Comparison of ENCODE assay signal across 15 mouse cellular contexts in the genomic region with DNA sequence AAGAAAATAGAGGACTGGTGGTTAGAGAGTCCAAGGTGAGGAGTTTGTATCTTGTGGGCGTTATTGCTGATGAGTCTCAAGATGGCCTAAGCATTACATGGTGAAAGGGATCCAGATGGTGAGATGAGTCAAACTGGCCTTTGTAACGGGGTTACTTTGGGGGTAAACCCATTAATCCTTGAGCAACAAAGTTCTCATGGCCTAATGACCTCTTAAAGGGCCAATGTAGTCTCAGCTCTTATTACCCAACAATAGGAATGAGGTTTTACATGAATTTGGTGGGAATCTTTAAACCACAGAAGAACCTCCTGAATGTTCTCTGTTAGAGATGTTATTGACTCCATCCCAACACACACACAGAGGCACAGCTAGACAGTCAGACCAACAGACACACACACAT. TPM values are rescaled to one million over a fixed set of nuclear protein-coding genes. Genes with fewer than 3 reads are reported as not detected.
DNase-seq lines count a peak whose midpoint lies in the region; ATAC-seq and TF ChIP-seq lines count a peak whose summit lies in the region.
"Had no signal": no experiment of that assay in that cellular context is flagged by ENCODE, and none has a peak within 500 bp of the region (broad histone marks: within the 10 kb centered on the region; RNA-seq: fewer than 3 reads in every experiment).

No protein-coding gene starts in this region.

- no peak for TF ChIP-seq CTCF in stomach, postnatal 0 days (IDR thresholded peaks at IDR 0.05; ENCODE audit: low read depth)

- H3K27ac ChIP-seq in hindbrain, embryonic 13.5 days: peak overlapping the region; percentile 60
- H3K27ac ChIP-seq in hindbrain, embryonic 14.5 days: no peak overlapping the region; the same call in 1 of the 2 replicates
- 0 out of 2 replicates have a peak overlapping the region, but pooled peaks have one; percentile 66 for H3K27ac ChIP-seq in stomach, embryonic 15.5 days
- H3K27ac ChIP-seq in stomach, postnatal 0 days (replicated peaks): no peak overlapping the region
- peak overlapping the region; percentile 74 for H3K27ac ChIP-seq in liver, embryonic 13.5 days
- H3K27ac ChIP-seq: forebrain, embryonic 15.5 days; limb, embryonic 15.5 days had no signal

- WGBS in hindbrain, embryonic 13.5 days: 74% methylated on average over 2 of the region's 2 CpGs
- WGBS in hindbrain, embryonic 14.5 days: 68% methylated on average over 2 of the region's 2 CpGs
- 79% methylated on average over 2 of the region's 2 CpGs for WGBS in stomach, embryonic 15.5 days
- 67% methylated on average over 2 of the region's 2 CpGs for WGBS in stomach, postnatal 0 days
- WGBS in liver, embryonic 13.5 days (ENCODE audit: insufficient replicate concordance): 68% methylated on average over 2 of the region's 2 CpGs

- no peak for DNase-seq in hindbrain, embryonic 14.5 days (ENCODE audit: low spot score)
- no peak for DNase-seq in stomach, postnatal 0 days (ENCODE audit: low spot score)
- no peak for DNase-seq in liver, embryonic 13.5 days
- DNase-seq in urinary bladder, postnatal 14 days (ENCODE audit: low spot score): no peak
- no peak for DNase-seq in left cerebral cortex, postnatal 36 days (ENCODE audit: low spot score in 2 of 2)
- DNase-seq: adrenal gland, postnatal 10 days; cerebellum, postnatal 14 days; heart, postnatal 14 days; kidney, postnatal 25 days; right cerebral cortex, postnatal 4 days had no signal

- TF ChIP-seq EP300 in stomach, postnatal 0 days (optimal IDR thresholded peaks at IDR 0.05): no peak

- no peaks in the 10 kb centered on the region for H3K36me3 ChIP-seq in hindbrain, embryonic 13.5 days
- no peaks in the 10 kb centered on the region for H3K36me3 ChIP-seq in hindbrain, embryonic 14.5 days (replicated peaks; ENCODE audit: control insufficient read depth, insufficient read depth)
- H3K36me3 ChIP-seq in stomach, embryonic 15.5 days: no peaks in the 10 kb centered on the region
- no peaks in the 10 kb centered on the region for H3K36me3 ChIP-seq in stomach, postnatal 0 days (ENCODE audit: control insufficient read depth, insufficient read depth, low read length)
- no peaks in the 10 kb centered on the region for H3K36me3 ChIP-seq in liver, embryonic 13.5 days
- H3K36me3 ChIP-seq: forebrain, embryonic 15.5 days; limb, embryonic 15.5 days had no signal

- no peak overlapping the region for H3K9ac ChIP-seq in hindbrain, embryonic 13.5 days
- H3K9ac ChIP-seq in hindbrain, embryonic 14.5 days: no peak overlapping the region
- no peak overlapping the region for H3K9ac ChIP-seq in stomach, embryonic 15.5 days
- H3K9ac ChIP-seq in stomach, postnatal 0 days (ENCODE audit: low read length): no peak overlapping the region
- H3K9ac ChIP-seq in liver, embryonic 13.5 days: 0 out of 2 replicates have a peak overlapping the region, but pooled peaks have one; percentile 6
- H3K9ac ChIP-seq: forebrain, embryonic 15.5 days; limb, embryonic 15.5 days had no signal

- intact Hi-C loops in left cerebral cortex, postnatal 36 days (cut with DNase I): loop anchor here (10.0 kb wide), 1 partner anchor 573 kb away; the partner anchor contains the start of gene Pds5b

- H3K4me1 ChIP-seq in hindbrain, embryonic 13.5 days (replicated peaks): peaks cover 15% of the 10 kb centered on the region
- no peaks in the 10 kb centered on the region for H3K4me1 ChIP-seq in hindbrain, embryonic 14.5 days (replicated peaks; ENCODE audit: control insufficient read depth, insufficient read depth, low read length)
- H3K4me1 ChIP-seq in stomach, embryonic 15.5 days: 0 out of 2 replicates have a peak, but pooled peaks cover 4% of the 10 kb centered on the region
- no peaks in the 10 kb centered on the region for H3K4me1 ChIP-seq in stomach, postnatal 0 days (replicated peaks; ENCODE audit: control insufficient read depth, insufficient read depth)
- peaks cover 45% of the 10 kb centered on the region for H3K4me1 ChIP-seq in liver, embryonic 13.5 days (replicated peaks)
- H3K4me1 ChIP-seq: forebrain, embryonic 15.5 days had no signal

- no peaks in the 10 kb centered on the region for H3K27me3 ChIP-seq in hindbrain, embryonic 13.5 days
- no peaks in the 10 kb centered on the region for H3K27me3 ChIP-seq in hindbrain, embryonic 14.5 days (ENCODE audit: control insufficient read depth, insufficient read depth, low read length)
- no peaks in the 10 kb centered on the region for H3K27me3 ChIP-seq in stomach, embryonic 15.5 days (replicated peaks)
- H3K27me3 ChIP-seq in stomach, postnatal 0 days (ENCODE audit: control insufficient read depth, insufficient read depth, low read length): no peaks in the 10 kb centered on the region
- no peaks in the 10 kb centered on the region for H3K27me3 ChIP-seq in liver, embryonic 13.5 days
- H3K27me3 ChIP-seq: forebrain, embryonic 15.5 days; limb, embryonic 15.5 days had no signal

- ATAC-seq in hindbrain, embryonic 13.5 days (ENCODE audit: low FRiP score): no peak
- no peak for ATAC-seq in hindbrain, embryonic 14.5 days (ENCODE audit: low FRiP score)
- no peak for ATAC-seq in stomach, embryonic 15.5 days (ENCODE audit: insufficient read depth, low FRiP score, low read depth)
- ATAC-seq in stomach, postnatal 0 days (ENCODE audit: low FRiP score, low TSS enrichment): no peak
- ATAC-seq in liver, embryonic 13.5 days (ENCODE audit: low read depth): no peak

- no peak overlapping the region for H3K4me3 ChIP-seq in hindbrain, embryonic 13.5 days
- H3K4me3 ChIP-seq in hindbrain, embryonic 14.5 days (replicated peaks; ENCODE audit: low read length): no peak overlapping the region
- H3K4me3 ChIP-seq in stomach, embryonic 15.5 days (replicated peaks): no peak overlapping the region
- H3K4me3 ChIP-seq in stomach, postnatal 0 days (ENCODE audit: low read depth, low read length): no peak overlapping the region
- H3K4me3 ChIP-seq in liver, embryonic 13.5 days (replicated peaks): peak overlapping the region; percentile 20; the same call in 1 of the 2 replicates
- H3K4me3 ChIP-seq: forebrain, embryonic 15.5 days; limb, embryonic 15.5 days had no signal

- H3K4me2 ChIP-seq in hindbrain, embryonic 13.5 days: no peak overlapping the region
- no peak overlapping the region for H3K4me2 ChIP-seq in hindbrain, embryonic 14.5 days (replicated peaks)
- H3K4me2 ChIP-seq in stomach, embryonic 15.5 days: no peak overlapping the region
- H3K4me2 ChIP-seq in stomach, postnatal 0 days (replicated peaks; ENCODE audit: low read depth): no peak overlapping the region
- H3K4me2 ChIP-seq in liver, embryonic 13.5 days: peak overlapping the region; percentile 36
- H3K4me2 ChIP-seq: forebrain, embryonic 15.5 days; limb, embryonic 15.5 days had no signal

- H3K9me3 ChIP-seq in hindbrain, embryonic 13.5 days: no peaks in the 10 kb centered on the region
- H3K9me3 ChIP-seq in hindbrain, embryonic 14.5 days (ENCODE audit: control insufficient read depth, low read length): no peaks in the 10 kb centered on the region
- H3K9me3 ChIP-seq in stomach, embryonic 15.5 days: no peaks in the 10 kb centered on the region
- H3K9me3 ChIP-seq in stomach, postnatal 0 days (ENCODE audit: control insufficient read depth, low read length): no peaks in the 10 kb centered on the region
- H3K9me3 ChIP-seq in liver, embryonic 13.5 days (replicated peaks): no peaks in the 10 kb centered on the region
- H3K9me3 ChIP-seq: forebrain, embryonic 15.5 days; limb, embryonic 15.5 days had no signal

RNA-seq across cellular contexts. Expression of gene Stard13, which starts 14.4 kb away (rescaled TPM):
- polyA plus RNA-seq in hindbrain, embryonic 13.5 days (2015; fragmentation: Nextera tagmentation; extraction: Ambion mirVana): 7.1 and 7.9 TPM in 2 replicates
- polyA plus RNA-seq in hindbrain, embryonic 14.5 days (2014; fragmentation: Nextera tagmentation; extraction: Ambion mirVana): 6.0 and 7.1 TPM in 2 replicates
- 17.8 and 21.7 TPM in 2 replicates for polyA plus RNA-seq in stomach, embryonic 15.5 days (2015; fragmentation: Nextera tagmentation; extraction: Ambion mirVana)
- polyA plus RNA-seq in stomach, postnatal 0 days (2015; fragmentation: Nextera tagmentation; extraction: Ambion mirVana): 4.9 and 6.1 TPM in 2 replicates
- polyA plus RNA-seq in liver, embryonic 13.5 days (2015; fragmentation: Nextera tagmentation; extraction: Ambion mirVana): 1.2 TPM in 2 replicates
- total RNA-seq in left cerebral cortex, postnatal 36 days (2021): 10 to 100 TPM; 10.1 to 11.1 TPM
- total RNA-seq: megakaryocyte progenitor cell, adult 5-6 weeks had no signal

Comparison
In these comparisons a context has a peak if more than half of its experiments do, and no peak if none do; other contexts are left out.
1. H3K27ac ChIP-seq: peak in hindbrain, embryonic 13.5 days (single experiment), stomach, embryonic 15.5 days (single experiment) and liver, embryonic 13.5 days (single experiment); none in hindbrain, embryonic 14.5 days (single experiment) and stomach, postnatal 0 days (single experiment).